Mouse (Mus musculus) heart, postnatal 14 days (tissue): ENCODE measurements around the gene H2-K1. TPM values are rescaled to one million over a fixed set of nuclear protein-coding genes. Genes with fewer than 3 reads are reported as not detected.
"Not testable (repeated sequence)": the region's sequence is repeated elsewhere in the genome, so short reads cannot be mapped to it uniquely, and the experiment has no call there.

Source experiments
- DNase-seq, 2 experiments: peaks; one replicate each; pipeline ENCODE4 v3.0.0; 2021 to 2022
- intact Hi-C: fragments of 180-260 bp; cut with DNase I; formaldehyde crosslinking; loops from one replicate; pipeline ENCODE4 v1.15.1; 2025
- total RNA-seq, 2 experiments: library from RNA; stranded (reverse); gene quantifications; 2 replicates each; pipeline ENCODE4 v1.2.3; 2021

H2-K1 gene
- total RNA-seq, 2 experiments from 2014 or later: 56.5 to 61.2 TPM

- no peak for DNase-seq
- intact Hi-C loops: no loop called here
Observed at GRCm38 (mm10) chr17:33962876-33963275, 37.3 kb downstream of the H2-K1 start.

- intact Hi-C loops: loop anchor here (5.0 kb wide), 1 partner anchor 62 kb away; the partner anchor contains the start of gene Ring1
- DNase-seq: no peak
Observed at GRCm38 (mm10) chr17:33959948-33960347, 40.2 kb downstream of the H2-K1 start.

GRCm38 (mm10) chr17:33959135-33959534, 41.0 kb downstream of the H2-K1 start:
- DNase-seq: no peak
- intact Hi-C loops: loop anchor here (5.0 kb wide), 1 partner anchor 63 kb away; the partner anchor contains the start of gene Ring1

- intact Hi-C loops: loop anchor here (5.0 kb wide), 1 partner anchor 64 kb away; the partner anchor contains the start of gene Ring1
- no peak for DNase-seq
Observed at GRCm38 (mm10) chr17:33958451-33958850, 41.7 kb downstream of the H2-K1 start.

- intact Hi-C loops: loop anchor here (5.0 kb wide), 1 partner anchor 65 kb away; the partner anchor contains the start of gene Ring1
- no peak for DNase-seq
Observed at GRCm38 (mm10) chr17:33957493-33957892, 42.7 kb downstream of the H2-K1 start.

GRCm38 (mm10) chr17:33956336-33956735, 43.8 kb downstream of the H2-K1 start:
- intact Hi-C loops: loop anchor here (5.0 kb wide), 1 partner anchor 66 kb away; the partner anchor contains the start of gene Ring1
- no peak for DNase-seq

GRCm38 (mm10) chr17:33955555-33956214, 44.5 kb downstream of the H2-K1 start, which contains the start of the genes Vps52 and Rps18:
Vps52 (plus strand) TSS chr17:33955812.
Rps18 (minus strand) TSS chr17:33956001.
- DNase-seq: peak; percentile 94 to 97
- intact Hi-C loops: loop anchor here (5.0 kb wide), 1 partner anchor 67 kb away; the partner anchor contains the start of gene Ring1

GRCm38 (mm10) chr17:33954646-33955554, 45.2 kb downstream of the H2-K1 start:
- intact Hi-C loops: loop anchor here (5.0 kb wide), 1 partner anchor 67 kb away; the partner anchor contains the start of gene Ring1
- peak in 1 of 2 experiments; percentile 60 for DNase-seq

GRCm38 (mm10) chr17:33953961-33954565, 46.1 kb downstream of the H2-K1 start:
- DNase-seq: no peak
- intact Hi-C loops: no loop called here

- intact Hi-C loops: no loop called here
- DNase-seq: no peak
Observed at GRCm38 (mm10) chr17:33953310-33953709, 46.8 kb downstream of the H2-K1 start.

GRCm38 (mm10) chr17:33952879-33953278, 47.3 kb downstream of the H2-K1 start:
- no peak for DNase-seq
- intact Hi-C loops: no loop called here

- intact Hi-C loops: not testable (repeated sequence)
Observed at GRCm38 (mm10) chr17:33952015-33952414, 48.1 kb downstream of the H2-K1 start.

GRCm38 (mm10) chr17:33951021-33951946, 48.9 kb downstream of the H2-K1 start, which contains the start of gene B3galt4:
B3galt4 (minus strand) TSS chr17:33951488.
- peak; percentile 72 to 78 for DNase-seq
- intact Hi-C loops: no loop called here

More at GRCm38 (mm10) chr17:33952015-33952414, 48.1 kb downstream of the H2-K1 start:
- not testable (repeated sequence) for DNase-seq

- intact Hi-C loops: no loop called here
- no peak for DNase-seq
Observed at GRCm38 (mm10) chr17:33950131-33950625, 50.0 kb downstream of the H2-K1 start.

GRCm38 (mm10) chr17:33948905-33949537, 51.1 kb downstream of the H2-K1 start:
- no peak for DNase-seq
- intact Hi-C loops: no loop called here

GRCm38 (mm10) chr17:33948090-33948904, 51.9 kb downstream of the H2-K1 start:
- intact Hi-C loops: no loop called here
- no peak for DNase-seq

- intact Hi-C loops: no loop called here
- DNase-seq: no peak
Observed at GRCm38 (mm10) chr17:33947430-33948089, 52.6 kb downstream of the H2-K1 start.
